Mouse (Mus musculus): ENCODE data around the gene Dgkg.

Dgkg gene

DNA sequence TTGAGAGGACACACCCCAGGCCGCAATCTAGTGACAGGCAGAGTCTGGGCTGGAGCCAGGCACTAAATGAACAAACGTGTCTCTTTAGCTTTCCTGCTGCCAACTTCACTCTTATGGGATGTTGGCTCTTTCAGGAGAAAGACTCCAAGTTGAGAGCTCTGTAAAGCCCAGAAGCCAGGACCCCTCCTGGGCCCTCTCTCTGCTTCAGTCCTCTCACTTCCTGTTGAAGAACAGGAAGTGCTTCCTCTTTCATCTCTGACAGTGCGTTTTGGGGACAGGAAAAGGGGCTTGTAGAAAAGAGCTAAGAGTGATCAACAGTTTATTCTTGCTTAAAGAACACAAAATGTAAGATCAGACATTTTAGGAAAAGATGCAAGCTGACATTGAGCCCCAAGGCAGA lies 159.0 kb downstream of the Dgkg start:
- DNase-seq (ENCODE audit: low spot score), result no peak

DNA sequence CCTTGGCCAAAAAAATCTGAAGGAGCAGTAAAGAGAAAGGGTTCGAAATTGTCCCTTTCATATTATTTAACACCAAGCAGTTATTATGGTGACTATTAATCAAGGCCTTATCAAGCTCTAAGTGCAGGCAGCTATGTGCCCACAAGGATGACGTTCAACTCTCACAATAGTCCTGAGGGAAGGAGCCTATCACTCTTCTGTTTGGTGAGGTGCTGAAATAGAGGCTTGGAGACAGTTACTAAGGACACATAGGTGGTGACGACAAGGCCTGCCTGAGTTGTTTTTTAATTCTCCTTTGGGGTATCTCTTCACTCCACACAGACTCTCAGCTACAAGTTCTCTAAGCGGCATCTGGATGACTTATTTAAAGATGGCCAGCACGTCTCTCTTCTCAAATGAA lies 161.8 kb downstream of the Dgkg start:
- no peak for DNase-seq (ENCODE audit: low spot score)

DNA sequence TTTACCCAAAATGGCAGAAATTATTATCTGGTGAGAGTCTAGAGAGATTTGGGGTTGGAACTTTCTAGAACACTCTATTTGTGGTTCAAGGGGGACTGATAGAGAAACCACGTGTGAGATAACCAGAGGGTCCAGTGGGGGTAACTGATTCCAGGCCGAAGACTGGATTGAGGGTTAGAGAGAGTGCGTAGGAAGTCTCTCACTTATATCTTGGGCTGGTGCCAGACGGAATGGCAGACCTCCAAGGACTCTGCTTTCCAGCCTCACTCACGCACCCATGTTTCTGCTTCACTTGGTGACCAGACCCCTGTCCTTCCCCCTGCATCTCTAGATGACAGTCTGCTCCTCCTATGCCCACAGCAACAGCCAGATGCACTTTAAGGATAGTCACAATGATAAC lies 162.2 kb downstream of the Dgkg start:
- DNase-seq (ENCODE audit: low spot score), result no peak

DNA sequence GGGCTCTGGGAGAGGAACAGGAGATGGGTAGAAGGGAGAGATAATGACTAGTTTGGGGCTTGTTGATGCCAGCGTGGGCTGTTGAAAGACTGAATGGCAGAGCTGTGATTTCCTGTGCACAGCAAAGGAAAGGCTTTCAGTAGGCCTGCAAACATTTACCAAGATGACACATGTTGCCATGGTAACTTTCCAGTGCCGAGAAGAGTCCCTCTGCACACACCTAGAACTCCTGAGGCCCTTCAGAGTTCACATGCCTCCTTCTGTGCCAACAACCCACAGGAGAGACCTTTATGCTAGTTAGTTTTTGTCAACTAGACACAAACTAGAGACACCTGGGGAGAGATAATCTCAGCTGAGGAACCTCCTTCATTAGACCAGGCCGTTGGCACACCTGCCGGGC lies 163.6 kb downstream of the Dgkg start:
- DNase-seq (ENCODE audit: low spot score), result no peak

DNA sequence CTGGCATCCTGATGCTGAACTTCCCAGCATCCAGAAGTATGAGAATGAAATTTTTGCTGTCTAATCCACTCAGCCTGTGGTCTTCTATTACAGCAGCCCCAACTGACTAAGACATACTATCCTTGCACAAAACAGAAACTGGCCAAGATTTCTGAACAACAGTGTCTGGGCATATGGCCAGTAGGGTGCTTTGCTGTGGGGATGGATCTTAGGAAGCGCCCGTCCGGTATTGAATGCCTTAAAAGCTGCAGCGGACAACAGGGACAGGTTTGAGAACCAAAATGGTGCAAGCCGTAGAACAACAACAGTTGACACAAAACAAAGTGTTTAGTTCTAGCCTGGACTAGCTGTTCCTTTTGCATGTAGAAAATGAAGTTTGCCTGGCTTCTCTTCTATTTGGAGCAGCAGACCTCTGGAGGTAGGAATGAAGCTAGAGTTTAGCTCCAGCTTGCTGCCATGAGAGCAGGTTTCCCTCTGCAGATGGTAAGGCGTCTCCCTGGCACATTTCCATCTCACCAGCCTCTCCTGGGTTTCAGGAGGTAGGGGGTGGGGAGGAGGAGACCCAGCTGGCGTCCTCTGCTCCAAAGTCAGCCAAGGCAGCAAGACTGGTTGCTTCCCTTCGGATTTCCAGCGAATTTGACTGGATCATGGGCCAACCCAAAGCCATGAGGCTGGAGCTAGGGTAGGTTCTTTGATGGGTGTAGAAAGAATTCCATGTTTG lies 165.4 kb downstream of the Dgkg start:
- no peak for DNase-seq (ENCODE audit: low spot score)

DNA sequence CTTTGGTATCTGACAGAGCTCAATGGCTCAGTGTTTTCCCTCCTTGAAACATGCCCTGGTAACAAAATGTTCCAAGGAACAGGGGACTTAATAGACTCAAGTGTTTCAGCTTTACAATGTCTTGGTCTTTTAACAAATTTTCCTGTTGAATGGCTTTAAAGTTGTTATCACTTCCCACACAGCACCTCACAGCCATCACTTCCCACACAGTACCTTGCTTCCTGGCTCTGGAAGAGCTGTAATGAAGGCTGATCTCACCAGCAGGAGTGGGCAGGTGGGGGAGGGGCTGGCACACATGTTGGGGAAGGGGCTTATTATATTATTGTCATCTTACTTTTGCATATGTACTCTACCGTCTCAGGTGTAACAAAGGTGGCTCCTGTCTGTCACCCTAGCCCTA lies 173.1 kb downstream of the Dgkg start:
- DNase-seq (ENCODE audit: low spot score), result no peak

DNA sequence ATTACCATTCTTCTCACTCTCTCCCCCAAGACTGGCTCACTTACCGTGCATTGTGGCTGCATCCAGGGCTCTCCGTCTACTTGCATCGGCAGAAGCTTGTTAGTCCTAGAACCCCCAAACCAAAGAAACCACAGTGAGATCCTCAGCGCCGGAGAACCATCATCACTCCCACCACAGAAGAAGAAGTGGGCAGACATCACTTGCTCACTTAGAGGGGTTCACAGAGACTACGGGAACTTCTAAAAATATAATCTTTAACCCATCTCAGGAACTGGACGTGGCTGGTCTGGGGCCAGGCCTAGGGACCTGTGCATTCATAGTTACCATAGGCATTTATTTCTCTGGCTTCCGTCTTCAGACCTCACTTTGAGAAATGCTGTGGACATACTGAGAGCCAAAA lies 177.7 kb downstream of the Dgkg start:
- DNase-seq (ENCODE audit: low spot score), result no peak

DNA sequence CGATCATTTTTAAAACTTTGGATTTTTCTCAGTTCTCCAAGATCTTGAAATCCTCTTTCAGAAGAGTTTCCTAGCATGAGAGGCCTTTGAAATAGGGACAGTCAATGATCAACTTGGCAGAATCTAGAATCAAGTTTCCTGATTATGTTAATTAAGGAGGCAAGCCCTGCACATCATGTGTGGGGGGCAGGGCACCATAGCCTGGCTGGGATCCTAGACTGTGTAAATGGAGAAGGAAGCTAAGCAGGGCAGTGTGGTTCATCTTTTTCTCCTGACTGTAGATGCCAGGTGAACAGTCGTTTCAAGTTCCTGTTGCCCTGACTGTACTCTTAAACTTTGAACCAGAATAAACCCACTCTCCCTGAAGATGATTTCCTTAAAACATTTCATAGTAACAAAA lies 185.3 kb downstream of the Dgkg start:
- no peak for DNase-seq (ENCODE audit: low spot score)

DNA sequence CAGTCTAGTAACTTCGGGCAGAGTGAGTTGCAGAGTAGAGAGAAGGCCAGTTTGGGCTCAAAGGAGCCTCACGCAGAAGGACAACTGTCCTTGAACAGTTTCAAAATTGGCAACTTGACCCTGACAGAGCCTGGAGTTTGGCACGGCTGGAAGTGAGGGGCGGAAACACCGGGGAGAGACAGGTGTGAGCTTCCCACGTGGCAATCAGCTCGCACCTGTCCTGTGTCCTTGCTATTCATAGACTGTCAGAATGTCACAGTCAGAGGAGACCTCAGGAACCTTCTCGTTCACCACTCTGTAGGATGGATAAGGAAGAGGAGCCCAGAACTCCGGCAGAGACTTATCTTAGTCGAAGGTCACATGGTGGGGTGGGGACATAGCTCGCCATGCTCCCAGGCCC lies 187.6 kb downstream of the Dgkg start:
- no peak for DNase-seq (ENCODE audit: low spot score)

DNA sequence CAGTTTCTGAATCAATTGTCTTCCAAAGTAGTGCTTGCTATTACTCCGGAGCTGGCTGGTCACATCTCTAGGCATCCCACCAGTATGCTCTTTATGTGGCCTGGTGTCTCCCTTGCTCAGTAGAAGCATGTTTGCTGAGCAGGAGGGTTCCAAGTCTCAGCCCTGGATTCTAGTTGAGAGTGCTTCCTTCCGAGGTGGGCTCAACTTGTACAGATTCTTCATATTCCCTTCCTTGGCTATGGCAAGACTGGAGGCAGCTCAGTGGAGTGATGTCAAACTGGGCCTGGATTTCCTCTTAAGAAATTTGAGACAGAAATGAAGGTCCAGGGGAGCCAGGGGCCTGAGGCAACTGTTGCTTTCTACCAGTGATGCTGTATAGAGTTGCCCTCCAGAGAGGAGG lies 189.9 kb downstream of the Dgkg start:
- no peak for DNase-seq (ENCODE audit: low spot score)

DNA sequence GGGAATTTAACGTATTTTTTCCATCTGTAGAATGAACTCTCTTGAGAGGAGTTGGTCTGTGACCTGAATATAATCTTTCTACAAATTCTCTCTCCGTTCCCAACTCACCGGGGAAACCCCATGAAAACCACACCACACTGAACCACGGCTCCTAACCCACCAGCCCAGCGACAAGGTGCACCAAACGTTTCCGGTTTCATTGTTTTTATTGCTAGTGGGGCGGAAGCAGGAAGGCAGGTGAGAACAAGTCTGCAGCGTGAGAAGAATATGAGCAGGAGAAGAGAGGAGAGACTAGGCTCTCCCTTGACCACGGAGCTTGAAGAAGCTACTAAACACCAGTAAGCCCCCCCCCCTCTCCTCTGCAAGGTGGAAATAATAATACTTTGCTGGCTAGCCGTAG lies 190.6 kb downstream of the Dgkg start:
- no peak for DNase-seq (ENCODE audit: low spot score)

DNA sequence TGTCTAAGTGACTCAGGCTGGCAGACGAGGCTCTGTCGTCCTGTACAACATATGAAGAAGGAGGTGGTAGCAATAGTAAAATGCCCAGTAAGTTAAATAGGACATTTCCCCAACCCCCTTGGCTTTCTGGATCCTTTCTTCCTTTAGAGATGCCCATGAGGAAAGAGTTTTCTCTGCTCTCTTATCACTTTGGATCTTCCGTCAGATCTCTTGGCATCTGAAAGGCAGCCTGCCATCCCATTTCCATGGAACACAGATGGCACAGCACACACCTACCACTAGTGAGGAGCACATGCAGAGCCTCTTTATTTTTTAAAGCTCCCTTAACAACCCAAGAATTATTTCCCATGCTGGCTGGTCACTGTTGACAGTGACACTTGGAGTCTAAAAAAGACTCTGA lies 194.8 kb downstream of the Dgkg start:
- no peak for DNase-seq (ENCODE audit: low spot score)

DNA sequence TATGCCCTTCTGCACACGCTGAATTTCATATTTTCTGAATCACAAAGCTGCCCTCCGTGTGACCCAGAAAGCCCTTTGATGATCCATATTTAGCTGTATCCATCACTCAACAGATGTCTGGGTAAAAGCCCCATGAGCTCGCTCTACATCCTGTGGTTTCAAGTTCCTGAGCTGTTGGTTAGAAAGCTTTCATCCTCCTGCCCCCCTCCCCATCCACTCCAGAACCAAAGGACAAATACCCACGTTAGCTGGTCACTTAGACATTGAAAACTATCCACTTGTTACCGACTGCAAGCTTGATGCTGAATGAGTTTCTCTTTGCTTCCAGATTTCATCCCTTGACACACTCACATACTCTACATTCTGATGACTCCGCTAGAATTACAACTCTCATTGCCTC lies 195.3 kb downstream of the Dgkg start:
- no peak for DNase-seq (ENCODE audit: low spot score)

DNA sequence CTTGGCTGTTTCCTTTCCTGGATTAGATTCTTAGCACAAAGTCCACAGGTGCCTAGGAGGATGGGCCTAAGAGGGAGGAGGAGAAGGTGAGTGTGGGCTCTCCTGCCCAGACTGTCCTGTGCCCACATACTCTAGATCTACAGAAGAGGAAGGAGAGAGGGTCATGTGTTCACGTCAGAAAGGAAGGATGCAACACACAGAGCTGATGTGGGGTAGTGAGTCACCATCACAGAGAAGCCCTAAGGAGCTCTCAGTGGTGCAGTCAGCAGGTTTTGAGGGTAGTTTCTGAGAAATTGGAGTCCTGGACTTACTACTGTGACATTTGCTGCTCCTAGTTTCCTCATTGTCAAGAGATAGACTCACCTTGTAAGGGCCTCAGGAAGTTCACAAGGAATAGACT lies 196.1 kb downstream of the Dgkg start:
- DNase-seq (ENCODE audit: low spot score), result no peak

DNA sequence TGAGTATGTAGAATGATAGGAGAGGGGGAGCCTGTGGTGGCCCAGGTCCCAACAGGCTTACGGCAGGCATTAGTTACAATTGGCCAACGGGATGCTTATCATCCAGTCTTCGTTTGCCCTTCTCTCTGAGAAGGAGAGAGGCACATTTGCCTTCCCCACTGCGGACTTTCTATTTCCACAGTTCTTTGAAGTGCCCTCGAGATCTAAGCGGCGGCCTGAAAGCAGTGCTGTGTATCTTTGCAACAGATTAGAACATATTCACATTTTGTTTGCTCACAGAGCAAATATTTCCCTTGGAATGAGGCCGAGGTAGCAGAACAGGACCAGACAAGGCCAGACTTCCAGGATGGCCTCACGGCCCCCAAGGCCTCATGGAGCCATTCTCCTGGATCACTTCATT lies 204.9 kb downstream of the Dgkg start:
- no peak for DNase-seq (ENCODE audit: low spot score)

DNA sequence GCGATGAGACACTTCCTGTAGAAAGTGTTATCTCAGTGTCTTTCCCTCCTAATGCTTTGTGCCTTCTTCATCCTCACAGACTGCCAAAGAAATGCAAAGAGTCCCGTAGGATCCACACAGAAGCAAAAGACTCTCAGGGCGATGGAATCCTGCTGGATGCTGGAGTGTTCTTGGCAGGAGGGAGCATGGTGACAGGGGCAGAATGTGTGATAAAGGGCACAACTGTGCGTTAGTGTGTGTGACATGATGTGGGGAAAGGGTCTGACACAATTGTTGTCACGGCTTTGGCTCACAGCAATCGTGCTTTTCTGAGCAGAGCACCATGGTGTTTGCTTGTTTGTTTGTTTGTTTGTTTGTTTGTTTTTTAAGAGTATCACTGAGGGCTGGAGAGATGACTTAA lies 208.9 kb downstream of the Dgkg start:
- no peak for DNase-seq (ENCODE audit: low spot score)

DNA sequence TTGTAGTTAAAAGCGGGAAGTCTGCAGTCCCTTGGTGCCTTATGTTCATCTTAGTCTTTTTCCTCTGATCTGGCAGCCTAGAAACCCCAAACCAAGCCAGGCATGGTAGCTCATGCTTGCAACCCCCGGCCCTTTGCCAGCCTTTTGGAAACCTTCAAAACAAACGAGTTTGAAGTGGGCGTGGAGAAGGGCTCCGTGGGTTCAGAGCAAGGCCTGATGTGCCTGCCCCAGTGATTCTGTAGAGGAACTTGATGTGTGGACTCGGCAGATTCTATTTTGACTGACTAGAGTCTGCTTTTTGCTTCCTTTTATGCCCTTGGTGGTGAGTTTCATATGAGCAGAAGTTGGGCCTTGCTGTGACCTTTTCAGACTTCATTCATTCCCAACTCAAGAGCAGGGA lies 212.2 kb downstream of the Dgkg start:
- no peak for DNase-seq (ENCODE audit: low spot score)

DNA sequence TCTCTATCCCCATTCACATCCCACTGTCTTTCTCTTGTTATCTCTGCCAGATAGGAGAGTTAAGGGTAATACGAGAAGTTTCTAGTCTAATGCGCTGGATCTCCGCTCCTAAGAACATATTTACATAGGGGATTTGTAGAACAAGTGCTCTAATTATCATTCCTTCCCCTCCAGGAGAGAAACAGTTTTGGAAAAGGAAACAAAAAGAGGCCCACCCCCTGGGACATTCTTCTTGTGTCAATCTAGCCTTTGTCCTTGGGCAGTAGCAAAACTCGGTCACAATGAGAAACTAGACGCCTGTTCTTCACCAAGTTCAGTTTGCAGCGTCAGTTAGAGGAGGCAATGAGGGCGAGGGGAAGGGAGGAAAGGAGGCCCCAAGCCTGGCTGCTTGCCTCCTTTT lies 214.8 kb downstream of the Dgkg start:
- DNase-seq (ENCODE audit: low spot score), result no peak

DNA sequence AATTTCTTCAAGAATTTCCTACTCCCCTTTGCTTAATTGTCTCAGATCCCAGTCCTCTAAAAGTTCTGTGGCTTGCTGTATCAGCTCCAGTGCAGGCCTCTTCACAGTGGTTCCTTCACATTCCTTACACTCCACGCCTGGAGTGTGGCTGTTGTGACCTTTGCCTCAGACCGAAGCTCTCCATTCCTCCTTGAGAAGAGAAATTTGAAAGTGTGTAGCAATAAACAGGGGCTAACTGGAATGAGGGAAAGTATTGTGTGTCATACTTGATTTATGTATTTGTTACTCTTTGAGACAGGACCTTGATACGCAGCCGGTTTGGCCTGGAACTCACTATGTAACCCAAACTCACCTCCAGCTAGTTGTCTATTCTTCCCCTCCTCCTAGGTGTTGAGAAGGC lies 215.7 kb downstream of the Dgkg start:
- DNase-seq (ENCODE audit: low spot score), result no peak

DNA sequence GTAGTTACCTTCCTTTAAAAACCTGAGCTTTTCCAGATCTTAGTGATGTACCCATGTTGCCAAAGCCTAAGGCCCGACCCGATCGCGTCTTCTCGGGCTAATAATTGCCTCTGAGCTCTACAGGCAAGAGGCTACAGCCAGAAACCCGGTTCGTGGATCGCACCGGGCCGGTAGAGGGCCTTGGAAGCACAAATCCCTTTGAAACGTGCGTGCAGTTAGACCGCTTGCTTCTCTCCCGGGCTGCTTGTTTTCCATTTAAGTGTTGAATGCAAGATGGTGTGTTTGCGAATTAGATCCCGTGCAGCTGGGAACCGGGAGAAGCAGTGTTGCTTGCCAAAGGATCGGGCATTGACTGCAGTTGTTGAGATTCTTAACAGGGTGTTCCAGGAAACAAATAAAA lies 216.8 kb downstream of the Dgkg start:
- DNase-seq (ENCODE audit: low spot score), result peak; percentile 39

DNA sequence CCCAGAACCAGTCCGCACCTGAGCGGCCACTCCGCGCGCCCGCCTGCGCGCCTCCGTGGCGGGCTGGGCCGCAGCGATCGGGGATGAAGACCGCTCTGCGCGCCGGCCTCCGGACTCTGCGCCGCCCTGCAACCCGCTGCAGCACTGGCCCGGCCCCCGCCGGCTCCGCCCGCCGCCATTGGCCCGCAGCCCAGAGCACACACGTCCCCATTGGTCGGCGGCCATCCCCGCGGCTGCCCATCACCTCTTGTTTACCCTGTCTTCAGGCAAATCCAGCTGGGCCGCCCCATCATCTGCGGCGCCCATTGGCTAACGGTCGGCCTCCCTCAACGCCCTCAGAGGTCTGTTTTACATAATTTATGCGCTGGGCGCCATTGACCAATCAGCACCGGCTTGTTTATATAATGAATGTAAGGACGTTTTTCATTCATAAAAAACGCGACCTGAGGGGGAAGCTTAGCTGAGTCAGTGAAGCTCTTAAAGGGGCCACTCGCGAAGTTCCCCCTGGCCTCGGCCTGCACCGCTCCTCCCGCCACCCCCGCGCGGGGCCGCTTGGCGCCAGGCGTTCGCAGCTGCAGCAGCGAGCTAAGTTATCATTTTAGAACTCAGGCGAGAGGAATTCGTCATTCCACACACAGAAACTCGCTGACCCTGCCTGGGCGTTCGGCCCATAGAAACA lies 217.4 kb downstream of the Dgkg start, which contains the start of gene Etv5:
Gene Etv5, minus strand, starts transcription at position 221 of the 679 bp plus-strand sequence.
- DNase-seq (ENCODE audit: low spot score), result peak; percentile 97

DNA sequence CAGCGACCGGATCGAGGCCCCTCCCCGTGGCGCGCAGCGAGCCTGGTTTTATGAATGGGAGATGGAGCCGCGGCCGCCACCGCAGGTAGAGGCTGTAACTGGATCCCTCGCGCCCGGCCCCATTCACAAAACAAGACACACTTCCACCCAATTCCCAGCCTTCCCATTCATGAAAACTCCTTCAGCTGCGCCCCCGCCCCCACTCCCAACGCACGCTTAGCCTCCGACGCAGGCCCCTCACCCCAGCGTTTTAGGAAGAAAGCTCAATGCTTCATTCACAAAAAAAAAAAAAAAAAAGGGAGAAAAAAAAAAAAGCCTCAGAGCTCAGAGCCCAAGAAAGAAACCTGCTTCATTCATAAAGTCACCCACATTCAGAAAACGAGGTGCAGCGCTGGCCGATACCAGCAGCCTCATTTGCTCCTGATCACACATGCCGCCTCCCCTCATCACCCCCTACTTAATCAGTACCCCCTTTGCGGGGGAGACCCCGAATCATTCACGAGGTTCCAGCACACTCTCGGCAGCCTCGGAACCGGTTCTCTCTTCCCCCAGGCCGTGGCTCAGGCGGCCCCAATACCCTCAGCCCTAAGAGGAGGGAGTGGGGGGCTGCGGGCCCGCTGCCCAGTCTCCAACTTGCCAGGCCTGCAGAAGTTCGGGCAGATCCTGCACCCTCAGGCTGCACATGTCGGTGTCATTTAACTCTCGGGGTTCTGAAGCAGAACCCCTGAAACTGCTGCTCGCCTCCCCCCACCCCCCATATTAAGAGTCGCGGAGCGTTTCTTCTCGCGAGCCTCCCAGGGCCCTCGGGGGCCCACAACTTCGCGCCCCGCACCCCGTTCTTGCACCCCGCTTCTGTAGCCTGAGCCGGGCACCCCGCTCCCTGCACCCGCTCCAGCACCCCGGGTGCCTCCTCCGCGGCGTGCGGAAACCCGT lies 218.3 kb downstream of the Dgkg start:
- peak; percentile 48 for DNase-seq (ENCODE audit: low spot score)

DNA sequence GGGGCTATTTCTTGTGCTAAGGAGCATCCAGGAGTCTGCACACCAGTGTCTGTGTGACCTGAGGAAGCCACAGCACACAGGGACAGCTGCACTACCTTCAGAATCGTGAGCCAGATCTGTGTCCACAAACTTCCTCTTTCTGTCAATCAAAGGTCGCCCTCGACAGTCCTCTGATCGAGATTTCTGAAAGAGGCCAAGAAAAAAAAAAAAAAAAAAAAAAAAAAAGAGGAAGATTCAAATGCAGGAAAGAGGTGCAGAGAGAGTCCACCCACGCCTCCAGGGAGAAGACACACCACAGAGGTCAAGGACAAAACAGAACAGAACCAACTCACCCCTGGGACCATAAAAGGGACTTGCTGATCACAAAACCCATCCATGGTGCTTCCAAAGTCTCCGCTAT lies 220.9 kb downstream of the Dgkg start:
- no peak for DNase-seq (ENCODE audit: low spot score)
